Mouse (Mus musculus) heart, postnatal 0 days (tissue): ENCODE measurements at regions not wholly inside any gene's neighbourhood (a gene's known extent, or its start where the extent isn't known, plus 50 kb on each side); places are given as distances from the start of the nearest gene placed in this dataset.

Experiments
- CTCF ChIP-seq: IDR thresholded peaks from 2 replicates; pipeline ENCODE4 v1.5.1; 2016; ENCODE audit warnings: antibody characterized with exemption, control low read depth, low read depth
- EP300 ChIP-seq: IDR thresholded peaks from 2 replicates; pipeline ENCODE4 v1.6.1; 2016; ENCODE audit warnings: antibody characterized with exemption, low read depth

GRCm38 (mm10) chr6:140852420-140852819, 123.3 kb downstream of the Gm11077 start:
- TF ChIP-seq CTCF (no peak), EP300 (no peak)
